Mouse (Mus musculus): ENCODE measurements around the gene Arhgef18. TPM values are rescaled to one million over a fixed set of nuclear protein-coding genes. Genes with fewer than 3 reads are reported as not detected.

Arhgef18 gene
- polyA plus RNA-seq (2014; fragmentation: Nextera tagmentation; extraction: Ambion mirVana) = 12.5 and 13.2 TPM in 2 replicates

DNA sequence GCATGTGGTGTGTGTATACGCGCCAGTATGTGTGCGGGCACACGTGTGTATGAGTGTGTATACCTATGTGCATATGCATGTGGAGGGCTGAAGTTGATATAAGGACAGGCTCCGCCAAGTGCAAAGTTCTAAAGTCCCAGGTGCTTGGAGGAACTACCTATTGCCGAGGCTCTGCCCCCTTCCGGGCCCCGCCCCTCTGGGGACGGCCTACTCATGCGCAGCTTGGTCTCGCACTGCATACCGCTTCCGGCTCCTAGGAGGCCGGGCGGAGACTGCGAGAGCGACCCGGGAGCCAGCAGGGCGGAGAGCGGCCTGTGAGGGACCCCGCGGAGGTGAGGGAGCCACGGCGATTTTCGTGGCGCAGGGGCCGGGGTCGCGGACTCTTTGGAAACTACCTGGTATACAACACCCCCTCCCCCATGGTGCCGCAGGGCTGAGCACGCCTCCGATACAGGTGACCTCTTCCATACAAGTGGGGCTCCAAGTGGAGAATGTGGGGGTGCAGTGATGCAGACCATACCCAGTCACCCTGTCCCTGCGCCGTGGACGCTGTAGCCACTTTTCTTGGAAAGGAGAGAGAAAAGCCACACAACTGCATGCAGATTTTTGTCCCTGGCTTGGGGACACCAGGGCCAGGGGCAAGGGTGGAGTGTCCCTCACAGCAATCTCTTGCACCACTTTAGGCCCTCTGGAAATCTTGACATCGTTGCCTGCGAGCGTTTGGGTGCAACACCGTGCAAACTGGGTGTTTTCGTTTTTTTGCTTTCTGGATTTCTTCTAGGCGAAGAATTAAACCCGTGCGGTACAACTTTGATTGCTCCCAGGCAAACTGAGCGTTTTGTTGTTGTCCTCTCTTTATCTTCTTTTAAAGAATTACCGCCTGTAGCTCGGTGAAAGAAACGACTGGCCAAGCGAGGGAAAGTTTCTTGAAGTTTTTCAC lies at the start of gene Arhgef18:
Arhgef18 (plus strand) TSS at position 236 of the 940 bp plus-strand sequence.
- Histone ChIP-seq H3K4me1 (ENCODE audit: control insufficient read depth, insufficient read depth, low read length) (peaks cover 22% of the 10 kb centered on the region), H3K36me3 (ENCODE audit: control insufficient read depth, insufficient read depth, low read length) (no peaks in the 10 kb centered on the region), H3K4me3 (replicated peaks; ENCODE audit: low read depth, low read length) (peak within 1 kb of the TSS; percentile 77), H3K9me3 (ENCODE audit: control insufficient read depth, low read length) (no peaks in the 10 kb centered on the region), H3K9ac (replicated peaks; ENCODE audit: low read length) (peak within 1 kb of the TSS; percentile 81), H3K27me3 (ENCODE audit: control insufficient read depth, insufficient read depth, low read length) (no peaks in the 10 kb centered on the region), H3K27ac (replicated peaks; ENCODE audit: low read depth, low read length) (no peak within 1 kb of the TSS), H3K4me2 (ENCODE audit: low read length) (peak within 1 kb of the TSS; percentile 82)
- ATAC-seq (ENCODE audit: low FRiP score, low TSS enrichment) (peak; percentile 96), DNase-seq (peak; percentile 94)
- 1% methylated on average over 48 of the region's 48 CpGs for WGBS

DNA sequence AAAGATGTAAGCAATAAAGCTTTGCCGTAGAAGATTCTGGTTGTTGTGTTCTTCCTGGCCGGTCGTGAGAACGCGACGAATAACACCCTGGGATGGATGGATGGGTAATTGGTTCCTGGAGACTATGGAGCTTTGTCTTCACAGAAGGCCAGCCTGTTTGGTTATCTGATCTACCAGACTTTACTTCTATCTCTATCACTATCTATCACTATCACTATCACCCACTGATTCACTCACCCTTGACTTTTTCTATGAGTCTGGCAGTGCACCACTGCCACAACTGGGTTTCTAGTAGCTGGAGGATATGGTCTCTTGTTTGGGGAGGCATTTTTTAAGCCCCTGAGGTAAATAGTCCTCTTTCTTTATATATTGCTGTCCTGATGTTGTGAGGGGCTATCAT lies 47.5 kb upstream of the Arhgef18 start:
- DNase-seq (no peak), ATAC-seq (ENCODE audit: low FRiP score, low TSS enrichment) (no peak)
- Histone ChIP-seq H3K27me3 (ENCODE audit: control insufficient read depth, insufficient read depth, low read length) (no peaks in the 10 kb centered on the region), H3K4me3 (replicated peaks; ENCODE audit: low read depth, low read length) (no peak overlapping the region), H3K27ac (replicated peaks; ENCODE audit: low read depth, low read length) (no peak overlapping the region), H3K36me3 (ENCODE audit: control insufficient read depth, insufficient read depth, low read length) (no peaks in the 10 kb centered on the region), H3K9ac (replicated peaks; ENCODE audit: low read length) (no peak overlapping the region), H3K4me1 (ENCODE audit: control insufficient read depth, insufficient read depth, low read length) (no peaks in the 10 kb centered on the region), H3K4me2 (ENCODE audit: low read length) (no peak overlapping the region), H3K9me3 (ENCODE audit: control insufficient read depth, low read length) (no peaks in the 10 kb centered on the region)
- WGBS = 98% methylated on average over 6 of the region's 6 CpGs

DNA sequence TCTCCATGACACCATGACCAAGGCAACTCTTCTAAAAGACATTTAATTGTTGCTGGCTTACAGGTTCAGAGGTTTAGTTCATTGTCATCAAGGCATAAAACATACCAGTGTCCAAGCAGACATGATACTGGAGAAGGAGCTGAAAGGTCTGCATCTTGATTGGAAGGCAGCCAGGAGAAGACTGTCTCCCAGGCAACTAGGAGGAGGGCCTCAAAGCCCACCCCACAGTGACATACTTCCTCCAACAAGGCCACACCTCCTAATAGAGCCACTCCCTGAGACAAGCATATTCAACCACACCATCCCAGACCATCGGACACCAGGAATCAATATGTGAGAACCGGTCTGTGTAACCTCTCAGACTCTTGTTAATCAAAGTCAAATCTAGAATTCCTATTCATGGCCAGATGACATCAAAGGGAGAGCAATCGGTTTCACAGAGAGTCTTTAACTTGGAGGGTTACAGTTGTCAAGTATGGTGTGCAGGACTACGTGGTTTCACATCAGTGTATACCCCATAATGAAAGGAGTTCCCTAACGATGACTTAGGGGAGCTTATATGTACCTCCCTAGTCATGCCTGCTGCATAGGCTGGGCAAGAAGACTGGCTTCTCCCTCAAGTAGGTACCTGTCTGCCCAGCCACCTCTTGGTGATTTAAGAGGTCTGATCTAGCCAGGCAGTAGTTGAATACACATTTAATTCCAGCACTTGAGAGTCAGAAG lies 46.0 kb upstream of the Arhgef18 start:
- Histone ChIP-seq H3K9ac (replicated peaks; ENCODE audit: low read length) (no peak overlapping the region), H3K27ac (replicated peaks; ENCODE audit: low read depth, low read length) (no peak overlapping the region), H3K4me2 (ENCODE audit: low read length) (no peak overlapping the region), H3K4me3 (replicated peaks; ENCODE audit: low read depth, low read length) (no peak overlapping the region), H3K9me3 (ENCODE audit: control insufficient read depth, low read length) (no peaks in the 10 kb centered on the region), H3K4me1 (ENCODE audit: control insufficient read depth, insufficient read depth, low read length) (no peaks in the 10 kb centered on the region), H3K27me3 (ENCODE audit: control insufficient read depth, insufficient read depth, low read length) (no peaks in the 10 kb centered on the region), H3K36me3 (ENCODE audit: control insufficient read depth, insufficient read depth, low read length) (no peaks in the 10 kb centered on the region)
- ATAC-seq (ENCODE audit: low FRiP score, low TSS enrichment) (no peak), DNase-seq (no peak)
- WGBS = 91% methylated on average over 5 of the region's 5 CpGs

DNA sequence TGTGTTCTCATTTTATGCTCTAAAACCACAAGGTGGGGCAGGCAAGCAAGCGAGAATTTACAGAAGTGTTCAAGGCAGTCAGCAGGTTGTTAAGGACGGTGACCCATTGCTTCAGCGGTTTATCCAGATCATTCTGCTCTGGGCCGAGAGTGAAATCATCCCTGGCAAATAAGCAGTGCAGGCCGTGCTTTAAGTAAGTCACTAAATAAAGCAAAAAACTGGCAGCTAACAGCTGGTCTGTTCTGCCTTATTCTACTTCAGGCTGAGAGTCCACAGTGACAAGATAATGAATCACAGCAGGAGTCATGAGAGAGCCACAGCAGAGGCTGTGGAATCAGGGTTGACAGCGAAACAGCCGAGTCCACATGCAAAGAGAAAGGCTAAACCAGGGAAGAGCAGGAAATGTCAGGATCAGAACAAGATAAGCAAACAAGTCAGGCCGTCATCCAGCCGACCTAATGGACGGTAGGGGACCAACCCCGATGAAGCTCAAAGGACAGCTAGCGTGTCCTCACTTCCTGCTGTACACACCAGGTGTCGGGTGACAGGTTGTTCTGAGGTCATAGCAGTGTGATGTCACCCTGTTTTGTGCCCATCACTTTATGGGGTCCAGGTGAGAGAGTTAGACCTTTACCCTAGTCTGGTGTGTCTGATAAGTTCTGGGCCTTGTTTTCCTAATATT lies 44.5 kb upstream of the Arhgef18 start:
- 53% methylated on average over 13 of the region's 13 CpGs for WGBS
- ATAC-seq (ENCODE audit: low FRiP score, low TSS enrichment) (no peak), DNase-seq (peak; percentile 3)
- Histone ChIP-seq H3K27ac (replicated peaks; ENCODE audit: low read depth, low read length) (no peak overlapping the region), H3K4me1 (ENCODE audit: control insufficient read depth, insufficient read depth, low read length) (no peaks in the 10 kb centered on the region), H3K9me3 (ENCODE audit: control insufficient read depth, low read length) (no peaks in the 10 kb centered on the region), H3K9ac (replicated peaks; ENCODE audit: low read length) (no peak overlapping the region), H3K36me3 (ENCODE audit: control insufficient read depth, insufficient read depth, low read length) (no peaks in the 10 kb centered on the region), H3K4me3 (replicated peaks; ENCODE audit: low read depth, low read length) (no peak overlapping the region), H3K4me2 (ENCODE audit: low read length) (no peak overlapping the region), H3K27me3 (ENCODE audit: control insufficient read depth, insufficient read depth, low read length) (no peaks in the 10 kb centered on the region)

DNA sequence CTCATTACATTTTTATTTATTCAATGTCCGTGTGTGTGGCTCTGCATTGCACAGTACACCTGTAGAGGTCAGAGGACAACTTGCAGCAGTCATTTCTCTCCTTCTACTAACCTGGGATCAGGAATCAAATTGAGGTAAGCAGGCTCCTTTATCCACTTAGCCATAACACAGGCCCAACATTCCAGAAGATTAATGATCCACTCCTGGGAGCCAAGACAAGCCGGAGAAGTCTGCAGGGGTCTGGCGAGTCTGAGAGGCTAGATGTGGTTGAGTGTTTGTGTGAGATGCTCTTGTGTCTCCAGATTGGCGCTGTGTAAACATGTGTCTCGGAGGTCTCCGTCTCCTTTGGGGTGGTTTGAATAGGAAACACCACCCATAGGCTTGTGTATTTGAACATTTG lies 42.1 kb upstream of the Arhgef18 start:
- no peak overlapping the region for H3K27ac ChIP-seq (replicated peaks; ENCODE audit: low read depth, low read length)
- 83% methylated on average over 6 of the region's 6 CpGs for WGBS

DNA sequence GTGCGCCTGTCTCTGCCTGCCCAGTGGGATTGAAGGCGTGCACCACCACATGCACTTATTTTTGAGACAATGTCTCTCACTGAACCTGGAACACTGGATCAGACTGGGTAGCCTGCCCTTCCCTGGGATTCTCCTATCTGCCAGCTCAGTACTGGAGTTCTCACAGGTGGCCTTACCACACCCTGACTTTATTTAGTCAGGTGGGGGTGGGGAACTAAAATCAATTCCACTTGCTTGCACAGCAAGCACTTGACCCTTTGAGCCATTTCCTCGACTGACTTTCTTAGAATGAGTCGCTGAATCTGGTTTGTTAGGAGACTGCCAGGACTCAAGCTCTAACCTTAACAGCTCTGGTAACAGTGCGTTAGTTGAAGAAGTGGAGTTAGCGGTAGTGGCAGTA lies 40.1 kb upstream of the Arhgef18 start:
- Histone ChIP-seq H3K4me1 (ENCODE audit: control insufficient read depth, insufficient read depth, low read length) (no peaks in the 10 kb centered on the region), H3K4me2 (ENCODE audit: low read length) (no peak overlapping the region), H3K4me3 (replicated peaks; ENCODE audit: low read depth, low read length) (no peak overlapping the region), H3K9ac (replicated peaks; ENCODE audit: low read length) (no peak overlapping the region), H3K27ac (replicated peaks; ENCODE audit: low read depth, low read length) (no peak overlapping the region), H3K36me3 (ENCODE audit: control insufficient read depth, insufficient read depth, low read length) (no peaks in the 10 kb centered on the region), H3K9me3 (ENCODE audit: control insufficient read depth, low read length) (no peaks in the 10 kb centered on the region), H3K27me3 (ENCODE audit: control insufficient read depth, insufficient read depth, low read length) (no peaks in the 10 kb centered on the region)
- 88% methylated on average over 6 of the region's 6 CpGs for WGBS
- DNase-seq = no peak
- no peak for ATAC-seq (ENCODE audit: low FRiP score, low TSS enrichment)

More for the DNA sequence above, 42.1 kb upstream of the Arhgef18 start:
- H3K36me3 ChIP-seq (ENCODE audit: control insufficient read depth, insufficient read depth, low read length) = no peaks in the 10 kb centered on the region
- no peak overlapping the region for H3K4me2 ChIP-seq (ENCODE audit: low read length)
- no peaks in the 10 kb centered on the region for H3K4me1 ChIP-seq (ENCODE audit: control insufficient read depth, insufficient read depth, low read length)
- ATAC-seq (ENCODE audit: low FRiP score, low TSS enrichment) (no peak), DNase-seq (no peak)
- no peak overlapping the region for H3K4me3 ChIP-seq (replicated peaks; ENCODE audit: low read depth, low read length)
- H3K9me3 ChIP-seq (ENCODE audit: control insufficient read depth, low read length) = no peaks in the 10 kb centered on the region
- H3K27me3 ChIP-seq (ENCODE audit: control insufficient read depth, insufficient read depth, low read length) = no peaks in the 10 kb centered on the region
- no peak overlapping the region for H3K9ac ChIP-seq (replicated peaks; ENCODE audit: low read length)

DNA sequence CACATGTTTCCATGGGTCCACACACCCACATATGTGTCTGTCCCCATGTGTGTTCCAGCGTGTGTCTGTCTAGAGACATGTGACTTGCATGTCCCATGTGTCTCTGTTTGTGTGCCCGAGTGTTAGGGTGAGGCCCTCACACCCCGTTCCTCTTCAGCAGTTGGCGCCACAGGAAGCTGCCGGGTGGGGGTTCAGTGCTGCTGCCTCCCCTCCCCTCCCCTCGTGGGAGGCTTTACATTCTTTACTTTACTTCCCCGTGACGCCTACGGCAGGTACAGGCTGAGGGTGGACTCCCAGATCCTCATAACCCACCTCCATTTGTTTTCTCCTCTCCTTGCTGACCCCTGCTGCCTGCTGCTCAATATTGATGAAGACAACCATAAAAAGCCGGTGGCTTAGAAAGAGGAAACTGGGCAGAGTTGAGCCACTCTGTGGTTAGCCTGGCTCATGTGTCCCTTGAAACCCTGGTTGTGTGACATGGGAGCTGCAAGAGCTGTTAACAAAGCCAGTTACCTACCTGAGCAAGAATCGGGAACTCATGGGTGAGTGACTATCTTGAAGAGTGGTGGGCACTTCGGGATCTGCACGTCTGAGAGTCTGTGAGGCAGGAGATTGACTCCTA lies 39.5 kb upstream of the Arhgef18 start, which contains the start of gene A430078G23Rik:
A430078G23Rik (plus strand) TSS at position 227 of the 622 bp plus-strand sequence.
- no peak within 1 kb of the TSS for H3K27ac ChIP-seq (replicated peaks; ENCODE audit: low read depth, low read length)
- no peak within 1 kb of the TSS for H3K4me2 ChIP-seq (ENCODE audit: low read length)
- DNase-seq (no peak), ATAC-seq (ENCODE audit: low FRiP score, low TSS enrichment) (no peak)
- no peaks in the 10 kb centered on the region for H3K36me3 ChIP-seq (ENCODE audit: control insufficient read depth, insufficient read depth, low read length)
- no peaks in the 10 kb centered on the region for H3K4me1 ChIP-seq (ENCODE audit: control insufficient read depth, insufficient read depth, low read length)
- 83% methylated on average over 13 of the region's 13 CpGs for WGBS
- no peak within 1 kb of the TSS for H3K9ac ChIP-seq (replicated peaks; ENCODE audit: low read length)
- no peaks in the 10 kb centered on the region for H3K9me3 ChIP-seq (ENCODE audit: control insufficient read depth, low read length)
- H3K4me3 ChIP-seq (replicated peaks; ENCODE audit: low read depth, low read length) = no peak within 1 kb of the TSS
- H3K27me3 ChIP-seq (ENCODE audit: control insufficient read depth, insufficient read depth, low read length) = no peaks in the 10 kb centered on the region

DNA sequence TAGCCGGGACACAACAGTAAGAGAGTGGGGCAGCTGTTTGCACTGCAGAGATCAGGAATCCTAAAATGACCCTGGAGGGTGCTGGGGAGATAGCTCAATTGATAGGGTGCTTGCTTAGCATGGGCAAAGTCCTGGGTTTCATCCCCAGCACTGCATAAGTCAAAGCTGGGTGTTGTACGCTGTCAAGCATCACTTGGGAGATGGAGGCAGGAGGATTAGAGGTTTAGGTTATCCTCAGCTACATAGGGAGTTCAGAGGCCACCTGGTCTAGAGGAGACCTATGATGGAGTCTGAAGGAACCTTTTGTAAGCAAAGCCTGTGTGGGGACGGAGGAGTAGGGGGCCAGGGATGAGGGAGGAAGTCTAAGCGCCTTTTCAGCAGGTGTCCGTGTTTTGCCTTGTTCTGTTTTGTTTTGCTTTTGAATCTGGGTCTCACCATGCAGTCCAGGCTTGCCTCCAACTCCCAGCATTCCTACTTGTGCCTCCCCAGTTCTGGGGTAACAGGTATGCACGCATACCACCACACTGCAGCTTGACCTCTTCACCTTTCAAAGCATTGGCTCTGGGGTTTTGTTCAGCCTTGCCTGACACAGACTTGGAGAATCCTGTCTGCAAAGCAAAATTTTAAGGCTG lies 38.9 kb upstream of the Arhgef18 start:
- Histone ChIP-seq H3K4me1 (ENCODE audit: control insufficient read depth, insufficient read depth, low read length) (no peaks in the 10 kb centered on the region), H3K4me3 (replicated peaks; ENCODE audit: low read depth, low read length) (no peak overlapping the region), H3K36me3 (ENCODE audit: control insufficient read depth, insufficient read depth, low read length) (no peaks in the 10 kb centered on the region), H3K9ac (replicated peaks; ENCODE audit: low read length) (no peak overlapping the region), H3K4me2 (ENCODE audit: low read length) (no peak overlapping the region), H3K27me3 (ENCODE audit: control insufficient read depth, insufficient read depth, low read length) (no peaks in the 10 kb centered on the region), H3K9me3 (ENCODE audit: control insufficient read depth, low read length) (no peaks in the 10 kb centered on the region), H3K27ac (replicated peaks; ENCODE audit: low read depth, low read length) (no peak overlapping the region)
- ATAC-seq (ENCODE audit: low FRiP score, low TSS enrichment) (no peak), DNase-seq (no peak)
- WGBS = 70% methylated on average over 6 of the region's 6 CpGs

All from midbrain, embryonic 14.5 days (tissue).